Comparison of ENCODE assay signal across 18 mouse cellular contexts in the genomic region with DNA sequence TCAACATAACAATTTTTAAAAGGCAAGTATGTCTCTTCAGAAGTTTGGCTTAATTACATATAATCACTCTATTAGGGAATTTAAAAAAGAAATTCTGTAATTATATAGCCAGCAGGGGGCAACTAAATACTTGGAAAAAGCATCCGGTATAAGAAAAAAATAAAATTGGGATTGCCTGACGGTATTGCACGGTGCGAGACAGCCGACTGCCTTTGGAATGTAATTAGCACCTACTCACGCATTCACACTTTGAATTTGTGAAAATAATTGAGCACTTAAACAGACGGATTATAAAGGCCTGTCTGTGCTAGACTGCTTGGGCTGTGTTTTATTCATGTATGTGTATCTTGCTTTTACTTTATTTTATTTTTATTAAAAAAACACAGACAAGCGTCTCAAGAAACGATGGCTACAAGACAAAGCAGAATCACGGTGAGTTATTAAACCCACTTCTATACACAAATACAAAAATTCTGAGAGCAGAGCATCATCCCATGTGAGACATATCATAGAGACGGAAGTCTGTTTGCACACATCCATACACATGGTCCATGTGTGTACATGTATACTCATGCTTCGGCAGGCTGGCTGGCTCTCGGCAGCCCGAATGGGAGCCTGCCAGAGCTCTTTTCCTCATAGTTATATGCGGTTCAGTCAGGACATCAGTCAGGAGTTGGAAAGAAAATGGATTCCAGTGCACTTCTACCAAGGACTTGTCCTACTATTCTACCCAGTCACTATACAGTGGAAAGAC. TPM values are rescaled to one million over a fixed set of nuclear protein-coding genes. Genes with fewer than 3 reads are reported as not detected.
DNase-seq lines count a peak whose midpoint lies in the region; ATAC-seq and TF ChIP-seq lines count a peak whose summit lies in the region.
"Had no signal": no experiment of that assay in that cellular context is flagged by ENCODE, and none has a peak within 500 bp of the region (broad histone marks: within the 10 kb centered on the region; RNA-seq: fewer than 3 reads in every experiment).

No protein-coding gene starts in this region.

- H3K9me3 ChIP-seq in heart, postnatal 0 days (replicated peaks; ENCODE audit: control insufficient read depth, low read length) = no peaks in the 10 kb centered on the region
- no peaks in the 10 kb centered on the region for H3K9me3 ChIP-seq in liver, embryonic 14.5 days (ENCODE audit: control insufficient read depth, low read length)
- no peaks in the 10 kb centered on the region for H3K9me3 ChIP-seq in forebrain, embryonic 16.5 days (ENCODE audit: control insufficient read depth, low read length)
- H3K9me3 ChIP-seq: heart, embryonic 12.5 days; limb, embryonic 15.5 days; lung, embryonic 15.5 days; neural tube, embryonic 13.5 days had no signal

- TF ChIP-seq EP300 in heart, postnatal 0 days (IDR thresholded peaks at IDR 0.05; ENCODE audit: low read depth) = no peak
- no peak for TF ChIP-seq EP300 in liver, embryonic 14.5 days (IDR thresholded peaks at IDR 0.05; ENCODE audit: low read depth)

- no peaks in the 10 kb centered on the region for H3K27me3 ChIP-seq in heart, postnatal 0 days (ENCODE audit: control insufficient read depth, insufficient read depth, low read length)
- H3K27me3 ChIP-seq in liver, embryonic 14.5 days (ENCODE audit: control insufficient read depth, insufficient read depth, low read length) = no peaks in the 10 kb centered on the region
- H3K27me3 ChIP-seq in forebrain, embryonic 16.5 days (replicated peaks; ENCODE audit: control insufficient read depth, insufficient read depth, low read length) = no peaks in the 10 kb centered on the region
- H3K27me3 ChIP-seq: heart, embryonic 12.5 days; limb, embryonic 15.5 days; lung, embryonic 15.5 days; neural tube, embryonic 13.5 days had no signal

- intact Hi-C loops in heart, postnatal 25 days (cut with DNase I) = no loop called here

- H3K4me3 ChIP-seq in heart, postnatal 0 days (ENCODE audit: low read depth, low read length) = no peak overlapping the region
- H3K4me3 ChIP-seq in liver, embryonic 14.5 days (ENCODE audit: insufficient read depth in 1 of 2, low read depth in 2 of 2, low read length in 2 of 2) = no peak overlapping the region
- peak overlapping the region; percentile 18; the same call in 1 of the 2 replicates for H3K4me3 ChIP-seq in forebrain, embryonic 16.5 days (replicated peaks; ENCODE audit: low read length)
- H3K4me3 ChIP-seq: heart, embryonic 12.5 days; limb, embryonic 15.5 days; lung, embryonic 15.5 days; neural tube, embryonic 13.5 days had no signal

- no peak overlapping the region for H3K27ac ChIP-seq in heart, postnatal 0 days (ENCODE audit: low read depth)
- H3K27ac ChIP-seq in liver, embryonic 14.5 days = no peak overlapping the region
- H3K27ac ChIP-seq in forebrain, embryonic 16.5 days (ENCODE audit: low read length) = peak overlapping the region; percentile 31
- H3K27ac ChIP-seq: limb, embryonic 15.5 days; lung, embryonic 15.5 days; neural tube, embryonic 13.5 days had no signal

- H3K4me2 ChIP-seq in heart, postnatal 0 days (ENCODE audit: low read depth, low read length) = no peak overlapping the region
- no peak overlapping the region for H3K4me2 ChIP-seq in liver, embryonic 14.5 days (ENCODE audit: low read depth)
- H3K4me2 ChIP-seq in forebrain, embryonic 16.5 days (ENCODE audit: low read length) = peak overlapping the region; percentile 22
- H3K4me2 ChIP-seq: heart, embryonic 12.5 days; limb, embryonic 15.5 days; lung, embryonic 15.5 days; neural tube, embryonic 13.5 days had no signal

- 79% methylated on average over 15 of the region's 15 CpGs for whole genome bisulfite sequencing in heart, postnatal 0 days
- WGBS in liver, embryonic 14.5 days (ENCODE audit: insufficient replicate concordance) = 78% methylated on average over 15 of the region's 15 CpGs
- 27% methylated on average over 15 of the region's 15 CpGs for WGBS in forebrain, embryonic 16.5 days

- ATAC-seq in heart, postnatal 0 days (ENCODE audit: insufficient read depth, low read depth) = no peak
- no peak for ATAC-seq in liver, embryonic 14.5 days (ENCODE audit: insufficient read depth)
- ATAC-seq in forebrain, embryonic 16.5 days = peak; percentile 98

- no peak overlapping the region for H3K9ac ChIP-seq in heart, postnatal 0 days (replicated peaks; ENCODE audit: low read depth, low read length)
- no peak overlapping the region for H3K9ac ChIP-seq in liver, embryonic 14.5 days (replicated peaks)
- no peak overlapping the region for H3K9ac ChIP-seq in forebrain, embryonic 16.5 days (replicated peaks; ENCODE audit: low read depth, low read length)
- H3K9ac ChIP-seq: heart, embryonic 12.5 days; limb, embryonic 15.5 days; lung, embryonic 15.5 days; neural tube, embryonic 13.5 days had no signal

- DNase-seq in heart, postnatal 0 days (ENCODE audit: low spot score) = no peak
- DNase-seq in heart, postnatal 25 days (ENCODE audit: low spot score) = no peak
- no peak for DNase-seq in liver, embryonic 14.5 days (ENCODE audit: low read depth in 3 of 3, low spot score in 3 of 3)
- no peak for DNase-seq in liver
- DNase-seq in brain, adult 2 months (ENCODE audit: low read depth, low spot score) = peak; percentile 39
- DNase-seq in cerebellum, postnatal 10 days = no peak
- DNase-seq in layer of hippocampus, postnatal 36 days = no peak
- DNase-seq: adrenal gland, postnatal 25 days; B cell, adult 2 months; cerebellum, postnatal 25 days; gastrocnemius, postnatal 25 days; spleen, adult 18-20 months; thymus, postnatal 14 days had no signal

- 0 out of 2 replicates have a peak, but pooled peaks have one; percentile 4 for TF ChIP-seq CTCF in heart, postnatal 0 days (IDR thresholded peaks at IDR 0.05; ENCODE audit: low read depth)
- peak; percentile 18; the same call in 1 of the 2 replicates for TF ChIP-seq CTCF in liver, embryonic 14.5 days (IDR thresholded peaks at IDR 0.05; ENCODE audit: low read depth)

- no peaks in the 10 kb centered on the region for H3K4me1 ChIP-seq in heart, postnatal 0 days (ENCODE audit: control insufficient read depth, insufficient read depth)
- no peaks in the 10 kb centered on the region; a peak in 1 of 4 replicates for H3K4me1 ChIP-seq in liver, embryonic 14.5 days (replicated peaks; ENCODE audit: control insufficient read depth in 2 of 2, insufficient read depth in 2 of 2, low read length in 1 of 2)
- H3K4me1 ChIP-seq in forebrain, embryonic 16.5 days (replicated peaks; ENCODE audit: control insufficient read depth, insufficient read depth, low read length) = no peaks in the 10 kb centered on the region; the same call in 1 of the 2 replicates
- H3K4me1 ChIP-seq: limb, embryonic 15.5 days; lung, embryonic 15.5 days; neural tube, embryonic 13.5 days had no signal

- H3K36me3 ChIP-seq in heart, postnatal 0 days (replicated peaks; ENCODE audit: control insufficient read depth, insufficient read depth, low read length) = no peaks in the 10 kb centered on the region
- no peaks in the 10 kb centered on the region for H3K36me3 ChIP-seq in liver, embryonic 14.5 days (replicated peaks; ENCODE audit: control insufficient read depth, insufficient read depth, low read depth)
- no peaks in the 10 kb centered on the region for H3K36me3 ChIP-seq in forebrain, embryonic 16.5 days (ENCODE audit: control insufficient read depth, insufficient read depth)
- H3K36me3 ChIP-seq: heart, embryonic 12.5 days; limb, embryonic 15.5 days; lung, embryonic 15.5 days; neural tube, embryonic 13.5 days had no signal

RNA-seq across cellular contexts. Expression of gene Osbpl8, which starts 34.5 kb away (rescaled TPM):
- total RNA-seq in heart, postnatal 0 days (2014; rRNA removed; ENCODE audit: low replicate concordance) = 110 and 114 TPM in 2 replicates
- polyA plus RNA-seq in heart, postnatal 0 days (2015; fragmentation: Nextera tagmentation; extraction: Ambion mirVana) = 26.3 and 30.8 TPM in 2 replicates
- 10 to 100 TPM; 68.3 to 69.5 TPM for total RNA-seq in heart, postnatal 25 days (2021)
- polyA plus RNA-seq in liver, embryonic 14.5 days (2012; rRNA removed) = 4.8 and 6.3 TPM in 2 replicates
- polyA plus RNA-seq in liver, embryonic 14.5 days (2014; fragmentation: Nextera tagmentation; extraction: Ambion mirVana) = 7.2 and 7.7 TPM in 2 replicates
- 23.7 and 23.8 TPM in 2 replicates for polyA plus RNA-seq in forebrain, embryonic 16.5 days (2015; fragmentation: Nextera tagmentation; extraction: Ambion mirVana)
- 10 to 100 TPM; 62.1 to 62.4 TPM for total RNA-seq in layer of hippocampus, postnatal 36 days (2021)
